Mouse (Mus musculus): ENCODE data around the gene Lyzl6.

The Lyzl6 gene

GRCm38 (mm10) chr11:103646301-103646700 lies 7.6 kb upstream of the Lyzl6 start:
- DNase-seq (ENCODE audit: inconsistent age in 2 of 2, low spot score in 1 of 2) = no peak

- no peak for DNase-seq (ENCODE audit: inconsistent age in 2 of 2, low spot score in 1 of 2)
Measured at GRCm38 (mm10) chr11:103645731-103646130, 7.0 kb upstream of the Lyzl6 start.

- DNase-seq (ENCODE audit: inconsistent age in 2 of 2, low spot score in 1 of 2) = no peak
Measured at GRCm38 (mm10) chr11:103643211-103643610, 4.5 kb upstream of the Lyzl6 start.

- peak; percentile 53 to 83 for DNase-seq (ENCODE audit: inconsistent age in 2 of 2, low spot score in 1 of 2)
Measured at GRCm38 (mm10) chr11:103639407-103639946, 787 bp upstream of the Lyzl6 start.

- DNase-seq (ENCODE audit: inconsistent age in 2 of 2, low spot score in 1 of 2) = no peak
Measured at GRCm38 (mm10) chr11:103636261-103636660, 2.4 kb downstream of the Lyzl6 start.

- DNase-seq (ENCODE audit: inconsistent age in 2 of 2, low spot score in 1 of 2) = no peak
Measured at GRCm38 (mm10) chr11:103635481-103635880, 3.2 kb downstream of the Lyzl6 start.

GRCm38 (mm10) chr11:103634806-103635205 lies 3.9 kb downstream of the Lyzl6 start:
- DNase-seq (ENCODE audit: inconsistent age in 2 of 2, low spot score in 1 of 2) = no peak

GRCm38 (mm10) chr11:103627453-103627852 lies 11.2 kb downstream of the Lyzl6 start:
- DNase-seq (ENCODE audit: inconsistent age in 2 of 2, low spot score in 1 of 2) = no peak

- DNase-seq (ENCODE audit: inconsistent age in 2 of 2, low spot score in 1 of 2) = no peak
Measured at GRCm38 (mm10) chr11:103621040-103621439, 17.6 kb downstream of the Lyzl6 start, which contains the start of gene Gm884. TSS of gene Gm884 (minus strand) at chr11:103621140.

GRCm38 (mm10) chr11:103610772-103611171 lies 27.9 kb downstream of the Lyzl6 start:
- DNase-seq (ENCODE audit: inconsistent age in 2 of 2, low spot score in 1 of 2) = no peak

GRCm38 (mm10) chr11:103606611-103607010 lies 32.1 kb downstream of the Lyzl6 start:
- DNase-seq (ENCODE audit: inconsistent age in 2 of 2, low spot score in 1 of 2) = no peak

Measured in adrenal gland, adult (tissue).